Mouse (Mus musculus) midbrain, embryonic 10.5 days (tissue): Measurements from ENCODE around the gene Olfr1049. TPM values are rescaled to one million over a fixed set of nuclear protein-coding genes. Genes with fewer than 3 reads are reported as not detected.
"Not testable (repeated sequence)": the region's sequence is repeated elsewhere in the genome, so short reads cannot be mapped to it uniquely, and the experiment has no call there.

Experiments
- DNase-seq: peaks from one replicate; pipeline ENCODE4 v3.0.0-alpha.2; 2017; ENCODE audit warnings: low spot score
- H3K27ac ChIP-seq: fragments of 300-500 bp; sonication (generic); replicated peaks from 2 replicates; pipeline ENCODE4 v1.5.1; 2016; ENCODE audit warnings: mild to moderate bottlenecking
- H3K27me3 ChIP-seq: fragments of 300-500 bp; sonication (generic); 2 replicates; pipeline ENCODE4 v1.6.1; 2016; ENCODE audit warnings: low read depth, mild to moderate bottlenecking; ENCODE audit not compliant: poor library complexity, severe bottlenecking
- H3K36me3 ChIP-seq: fragments of 300-500 bp; sonication (generic); 2 replicates; pipeline ENCODE4 v1.6.1; 2016; ENCODE audit warnings: mild to moderate bottlenecking, moderate library complexity
- H3K4me1 ChIP-seq: fragments of 300-500 bp; sonication (generic); 2 replicates; pipeline ENCODE4 v1.6.1; 2016
- H3K4me3 ChIP-seq: fragments of 300-500 bp; sonication (generic); 2 replicates; pipeline ENCODE4 v1.5.1; 2016; ENCODE audit warnings: mild to moderate bottlenecking, moderate library complexity
- H3K9me3 ChIP-seq: fragments of 300-500 bp; sonication (generic); replicated peaks from 2 replicates; pipeline ENCODE4 v1.6.1; 2016; ENCODE audit warnings: mild to moderate bottlenecking
- WGBS: fragments of 180-500 bp; shearing (Covaris S2); methylation state at CpG from one replicate; pipeline ENCODE4 v1.1.7; 2016; 5-methylcytosine and 5-hydroxymethylcytosine counted together
- polyA plus RNA-seq: library from polyadenylated mRNA; unstranded; fragments of >200 nt; fragmentation: Nextera tagmentation; extraction: Ambion mirVana; gene quantifications from 2 replicates; pipeline ENCODE4 v1.2.1, GENCODE M21; 2016

Gene Olfr1049
- polyA plus RNA-seq = not detected in 2 replicates

GRCm38 (mm10) chr2:86258228-86258627, at the start of gene Olfr1049:
TSS of gene Olfr1049 (minus strand) at chr2:86258328.
- not testable (repeated sequence) for H3K36me3 ChIP-seq, H3K4me3 ChIP-seq, H3K4me1 ChIP-seq, DNase-seq, H3K27me3 ChIP-seq, H3K9me3 ChIP-seq, H3K27ac ChIP-seq

- no peaks in the 10 kb centered on the region for H3K36me3 ChIP-seq
- DNase-seq = no peak
- H3K4me3 ChIP-seq = no peak within 1 kb of the TSS
- no peak within 1 kb of the TSS for H3K27ac ChIP-seq
- H3K4me1 ChIP-seq = no peaks in the 10 kb centered on the region
- no peaks in the 10 kb centered on the region for H3K9me3 ChIP-seq
- H3K27me3 ChIP-seq = no peaks in the 10 kb centered on the region
Measured at GRCm38 (mm10) chr2:86292155-86292554, 34.0 kb upstream of the Olfr1049 start, which contains the start of gene Olfr1052. TSS of gene Olfr1052 (plus strand) at chr2:86292455.

GRCm38 (mm10) chr2:86278988-86279387, 20.9 kb upstream of the Olfr1049 start, which contains the start of gene Olfr1051:
TSS of gene Olfr1051 (minus strand) at chr2:86279088.
- H3K27ac ChIP-seq, H3K4me1 ChIP-seq, DNase-seq, H3K36me3 ChIP-seq, H3K9me3 ChIP-seq, H3K4me3 ChIP-seq, H3K27me3 ChIP-seq: not testable (repeated sequence)

GRCm38 (mm10) chr2:86240189-86240588, 17.9 kb downstream of the Olfr1049 start, which contains the start of gene Olfr1048:
TSS of gene Olfr1048 (minus strand) at chr2:86240289.
- H3K36me3 ChIP-seq = no peaks in the 10 kb centered on the region
- no peaks in the 10 kb centered on the region for H3K27me3 ChIP-seq
- H3K4me3 ChIP-seq = no peak within 1 kb of the TSS
- no peaks in the 10 kb centered on the region for H3K9me3 ChIP-seq
- no peak for DNase-seq
- H3K27ac ChIP-seq = no peak within 1 kb of the TSS
- H3K4me1 ChIP-seq = no peaks in the 10 kb centered on the region

GRCm38 (mm10) chr2:86231301-86231700, 26.8 kb downstream of the Olfr1049 start, which contains the start of gene Olfr1047:
TSS of gene Olfr1047 (minus strand) at chr2:86231401.
- Histone ChIP-seq H3K4me3 (no peak within 1 kb of the TSS), H3K9me3 (no peaks in the 10 kb centered on the region), H3K4me1 (no peaks in the 10 kb centered on the region), H3K27me3 (no peaks in the 10 kb centered on the region), H3K36me3 (no peaks in the 10 kb centered on the region), H3K27ac (no peak within 1 kb of the TSS)
- WGBS = 96% methylated on average over 1 of the region's 1 CpGs
- DNase-seq = no peak

GRCm38 (mm10) chr2:86219214-86219613, 38.9 kb downstream of the Olfr1049 start, which contains the start of gene Olfr1046:
TSS of gene Olfr1046 (minus strand) at chr2:86219314.
- no peak for DNase-seq
- H3K27me3 ChIP-seq = no peaks in the 10 kb centered on the region
- H3K9me3 ChIP-seq = no peaks in the 10 kb centered on the region
- H3K4me1 ChIP-seq = no peaks in the 10 kb centered on the region
- no peak within 1 kb of the TSS for H3K4me3 ChIP-seq
- no peak within 1 kb of the TSS for H3K27ac ChIP-seq
- 73% methylated on average over 2 of the region's 2 CpGs for WGBS
- no peaks in the 10 kb centered on the region for H3K36me3 ChIP-seq

Other genes with a start within 250 kb of the Olfr1049 start
- not detected in 2 replicates for gene Olfr1033, start 237.7 kb downstream of the Olfr1049 start, polyA plus RNA-seq
- gene Olfr1034, start 212.5 kb downstream of the Olfr1049 start, polyA plus RNA-seq = not detected in 2 replicates
- gene Olfr1036, start 184.3 kb downstream of the Olfr1049 start, polyA plus RNA-seq = not detected in 2 replicates
- not detected in 2 replicates for gene Olfr1037, start 170.9 kb downstream of the Olfr1049 start, polyA plus RNA-seq
- gene Olfr1039, start 122.4 kb downstream of the Olfr1049 start, polyA plus RNA-seq = not detected in 2 replicates
- not detected in 2 replicates for gene Olfr1040, start 111.6 kb downstream of the Olfr1049 start, polyA plus RNA-seq
- not detected in 2 replicates for gene Olfr1042, start 96.5 kb downstream of the Olfr1049 start, polyA plus RNA-seq
- not detected in 2 replicates for gene Olfr1043, start 90.8 kb downstream of the Olfr1049 start, polyA plus RNA-seq
- not detected in 2 replicates for gene Olfr1044, start 80.5 kb downstream of the Olfr1049 start, polyA plus RNA-seq
- gene Olfr52, start 72.6 kb downstream of the Olfr1049 start, polyA plus RNA-seq = not detected in 2 replicates
- gene Olfr1045, start 55.3 kb downstream of the Olfr1049 start, polyA plus RNA-seq = not detected in 2 replicates
- gene Olfr1046, start 39.0 kb downstream of the Olfr1049 start, polyA plus RNA-seq = not detected in 2 replicates
- not detected in 2 replicates for gene Olfr1047, start 26.9 kb downstream of the Olfr1049 start, polyA plus RNA-seq
- gene Olfr1048, start 18.0 kb downstream of the Olfr1049 start, polyA plus RNA-seq = not detected in 2 replicates
- gene Olfr1051, start 20.8 kb upstream of the Olfr1049 start, polyA plus RNA-seq = not detected in 2 replicates
- not detected in 2 replicates for gene Olfr1052, start 34.1 kb upstream of the Olfr1049 start, polyA plus RNA-seq
- not detected in 2 replicates for gene Olfr1053, start 57.0 kb upstream of the Olfr1049 start, polyA plus RNA-seq
- not detected in 2 replicates for gene Olfr1054, start 77.1 kb upstream of the Olfr1049 start, polyA plus RNA-seq
- not detected in 2 replicates for gene Olfr1055, start 92.0 kb upstream of the Olfr1049 start, polyA plus RNA-seq
- not detected in 2 replicates for gene Olfr1056, start 104.1 kb upstream of the Olfr1049 start, polyA plus RNA-seq
- not detected in 2 replicates for gene Olfr1057, start 120.1 kb upstream of the Olfr1049 start, polyA plus RNA-seq
- not detected in 2 replicates for gene Olfr1058, start 130.2 kb upstream of the Olfr1049 start, polyA plus RNA-seq
- gene Olfr1061, start 155.7 kb upstream of the Olfr1049 start, polyA plus RNA-seq = not detected in 2 replicates
- not detected in 2 replicates for gene Olfr1062, start 168.4 kb upstream of the Olfr1049 start, polyA plus RNA-seq
- not detected in 2 replicates for gene Olfr1065, start 192.3 kb upstream of the Olfr1049 start, polyA plus RNA-seq
- not detected in 2 replicates for gene Olfr1066, start 197.9 kb upstream of the Olfr1049 start, polyA plus RNA-seq
- gene Olfr228, start 229.1 kb upstream of the Olfr1049 start, polyA plus RNA-seq = not detected in 2 replicates